In the genomic region with DNA sequence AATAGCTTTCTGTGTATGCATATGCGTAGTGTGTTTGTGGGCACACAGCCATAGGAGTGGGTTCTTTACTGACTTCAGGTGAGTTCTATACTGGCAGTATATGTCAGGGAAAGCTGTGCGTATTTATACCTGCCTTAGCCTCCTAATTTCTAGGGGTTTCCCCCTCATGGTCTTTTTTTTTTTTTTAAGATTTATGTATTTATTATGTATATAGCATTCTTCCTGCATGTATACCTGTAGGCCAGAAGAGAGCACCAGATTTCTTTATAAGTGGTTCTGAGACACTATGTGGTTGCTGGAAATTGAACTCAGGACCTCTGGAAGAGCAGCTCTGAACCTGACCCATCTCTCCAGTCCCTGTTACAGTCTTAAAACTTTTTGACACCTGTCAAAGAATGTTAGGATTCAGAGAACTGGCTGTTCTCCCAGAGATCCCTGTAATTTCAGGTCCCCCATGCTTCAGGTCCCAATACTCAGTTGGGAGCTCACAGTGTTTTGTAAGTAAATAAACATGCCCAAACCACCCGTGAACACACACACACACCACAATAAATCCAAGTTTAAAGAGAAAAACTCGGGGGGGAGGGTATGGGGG, we compare ENCODE assay signal across 14 mouse cellular contexts. TPM values are rescaled to one million over a fixed set of nuclear protein-coding genes. Genes with fewer than 3 reads are reported as not detected.
A peak's percentile ranks its signal among the peaks of the same experiment; 100 is the strongest.
DNase-seq lines count a peak whose midpoint lies in the region; ATAC-seq lines count a peak whose summit lies in the region.
"Had no signal": no experiment of that assay in that cellular context is flagged by ENCODE, and none has a peak within 500 bp of the region (broad histone marks: within the 10 kb centered on the region; RNA-seq: fewer than 3 reads in every experiment).

No protein-coding gene starts in this region.

- H3K9me3 ChIP-seq in forebrain, embryonic 13.5 days (replicated peaks) = no peaks in the 10 kb centered on the region
- no peaks in the 10 kb centered on the region for H3K9me3 ChIP-seq in forebrain, embryonic 16.5 days (ENCODE audit: control insufficient read depth, low read length)
- no peaks in the 10 kb centered on the region for H3K9me3 ChIP-seq in kidney, embryonic 15.5 days (replicated peaks)
- no peaks in the 10 kb centered on the region for H3K9me3 ChIP-seq in hindbrain, embryonic 15.5 days
- H3K9me3 ChIP-seq: embryonic facial prominence, embryonic 13.5 days had no signal

- H3K4me3 ChIP-seq in forebrain, embryonic 13.5 days = no peak overlapping the region
- no peak overlapping the region for H3K4me3 ChIP-seq in forebrain, embryonic 16.5 days (replicated peaks; ENCODE audit: low read length)
- H3K4me3 ChIP-seq in kidney, embryonic 15.5 days (replicated peaks) = no peak overlapping the region
- no peak overlapping the region for H3K4me3 ChIP-seq in hindbrain, embryonic 15.5 days

- ATAC-seq in forebrain, embryonic 13.5 days = no peak
- ATAC-seq in forebrain, embryonic 16.5 days = no peak
- ATAC-seq in kidney, embryonic 15.5 days (replicated peaks; ENCODE audit: low FRiP score) = no peak
- no peak for ATAC-seq in hindbrain, embryonic 15.5 days (ENCODE audit: low FRiP score, low read depth)
- ATAC-seq in monocyte, adult 5-6 weeks (replicated peaks; ENCODE audit: insufficient number of reproducible peaks, low FRiP score, low TSS enrichment, poor library complexity, severe bottlenecking) = no peak

- WGBS in forebrain, embryonic 13.5 days = 57% methylated on average over 4 of the region's 4 CpGs
- 43% methylated on average over 4 of the region's 4 CpGs for WGBS in forebrain, embryonic 16.5 days
- WGBS in kidney, embryonic 15.5 days = 38% methylated on average over 4 of the region's 4 CpGs
- 55% methylated on average over 4 of the region's 4 CpGs for WGBS in hindbrain, embryonic 15.5 days

- no peak overlapping the region for H3K27ac ChIP-seq in forebrain, embryonic 13.5 days
- H3K27ac ChIP-seq in forebrain, embryonic 16.5 days (ENCODE audit: low read length) = no peak overlapping the region
- 0 out of 2 replicates have a peak overlapping the region, but pooled peaks have one; percentile 43 for H3K27ac ChIP-seq in kidney, embryonic 15.5 days
- H3K27ac ChIP-seq in hindbrain, embryonic 15.5 days (replicated peaks) = no peak overlapping the region; the same call in 1 of the 2 replicates
- H3K27ac ChIP-seq: embryonic facial prominence, embryonic 13.5 days; left cerebral cortex, adult 2 months; liver, embryonic 14.5 days had no signal

- peak overlapping the region; percentile 65; the same call in 1 of the 2 replicates for H3K4me2 ChIP-seq in forebrain, embryonic 13.5 days
- no peak overlapping the region; the same call in 1 of the 2 replicates for H3K4me2 ChIP-seq in forebrain, embryonic 16.5 days (ENCODE audit: low read length)
- H3K4me2 ChIP-seq in kidney, embryonic 15.5 days = no peak overlapping the region
- H3K4me2 ChIP-seq in hindbrain, embryonic 15.5 days = peak overlapping the region; percentile 60

- peaks cover 28% of the 10 kb centered on the region for H3K27me3 ChIP-seq in forebrain, embryonic 13.5 days
- H3K27me3 ChIP-seq in forebrain, embryonic 16.5 days (replicated peaks; ENCODE audit: control insufficient read depth, insufficient read depth, low read length) = peaks cover 9% of the 10 kb centered on the region; the same call in 1 of the 2 replicates
- H3K27me3 ChIP-seq in kidney, embryonic 15.5 days = peaks cover 18% of the 10 kb centered on the region
- H3K27me3 ChIP-seq in hindbrain, embryonic 15.5 days = 0 out of 2 replicates have a peak, but pooled peaks cover 9% of the 10 kb centered on the region

- no peak overlapping the region for H3K9ac ChIP-seq in forebrain, embryonic 13.5 days
- no peak overlapping the region for H3K9ac ChIP-seq in forebrain, embryonic 16.5 days (replicated peaks; ENCODE audit: low read depth, low read length)
- no peak overlapping the region for H3K9ac ChIP-seq in kidney, embryonic 15.5 days
- no peak overlapping the region for H3K9ac ChIP-seq in hindbrain, embryonic 15.5 days
- H3K9ac ChIP-seq: embryonic facial prominence, embryonic 13.5 days; liver, embryonic 14.5 days had no signal

- peaks cover 3% of the 10 kb centered on the region; the same call in 1 of the 2 replicates for H3K4me1 ChIP-seq in forebrain, embryonic 13.5 days
- H3K4me1 ChIP-seq in forebrain, embryonic 16.5 days (replicated peaks; ENCODE audit: control insufficient read depth, insufficient read depth, low read length) = peaks cover 2% of the 10 kb centered on the region; the same call in 1 of the 2 replicates
- peaks cover 13% of the 10 kb centered on the region for H3K4me1 ChIP-seq in kidney, embryonic 15.5 days
- peaks cover 6% of the 10 kb centered on the region; the same call in 1 of the 2 replicates for H3K4me1 ChIP-seq in hindbrain, embryonic 15.5 days (replicated peaks)
- H3K4me1 ChIP-seq: embryonic facial prominence, embryonic 13.5 days had no signal

- DNase-seq in kidney, postnatal 10 days = no peak
- peak; percentile 84 for DNase-seq in 3T3-L1 (ENCODE audit: low read depth, low spot score)
- DNase-seq in urinary bladder, postnatal 14 days (ENCODE audit: low spot score) = no peak
- DNase-seq: cerebellum, adult 9-10 months; kidney, postnatal 14 days had no signal

- H3K36me3 ChIP-seq in forebrain, embryonic 13.5 days (ENCODE audit: poor library complexity, severe bottlenecking) = no peaks in the 10 kb centered on the region
- no peaks in the 10 kb centered on the region for H3K36me3 ChIP-seq in forebrain, embryonic 16.5 days (ENCODE audit: control insufficient read depth, insufficient read depth)
- H3K36me3 ChIP-seq in kidney, embryonic 15.5 days = no peaks in the 10 kb centered on the region
- H3K36me3 ChIP-seq in hindbrain, embryonic 15.5 days = no peaks in the 10 kb centered on the region
- H3K36me3 ChIP-seq: embryonic facial prominence, embryonic 13.5 days had no signal

RNA-seq across cellular contexts. Expression of gene Mreg, which starts 14.9 kb away (rescaled TPM):
- 1.3 and 1.5 TPM in 2 replicates for polyA plus RNA-seq in forebrain, embryonic 13.5 days (2015; fragmentation: Nextera tagmentation; extraction: Ambion mirVana)
- polyA plus RNA-seq in forebrain, embryonic 16.5 days (2015; fragmentation: Nextera tagmentation; extraction: Ambion mirVana) = 0.96 and 1.0 TPM in 2 replicates
- polyA plus RNA-seq in kidney, embryonic 15.5 days (2015; fragmentation: Nextera tagmentation; extraction: Ambion mirVana) = 5.4 and 5.7 TPM in 2 replicates
- 2.7 and 3.1 TPM in 2 replicates for polyA plus RNA-seq in hindbrain, embryonic 15.5 days (2015; fragmentation: Nextera tagmentation; extraction: Ambion mirVana)
- total RNA-seq in monocyte, adult 5-6 weeks (2017) = 0.53 to 0.78 TPM (median 0.57 TPM) in 3 replicates

RNA-seq across cellular contexts. Expression of gene Pecr, which starts 57.1 kb away (rescaled TPM):
- 12.6 and 13.4 TPM in 2 replicates for polyA plus RNA-seq in forebrain, embryonic 13.5 days (2015; fragmentation: Nextera tagmentation; extraction: Ambion mirVana)
- polyA plus RNA-seq in forebrain, embryonic 16.5 days (2015; fragmentation: Nextera tagmentation; extraction: Ambion mirVana) = 9.7 and 11.2 TPM in 2 replicates
- 53.8 and 54.9 TPM in 2 replicates for polyA plus RNA-seq in kidney, embryonic 15.5 days (2015; fragmentation: Nextera tagmentation; extraction: Ambion mirVana)
- 8.6 and 9.5 TPM in 2 replicates for polyA plus RNA-seq in hindbrain, embryonic 15.5 days (2015; fragmentation: Nextera tagmentation; extraction: Ambion mirVana)
- 0.58 to 1.9 TPM in 2 of 3 replicates, not detected in the other for total RNA-seq in monocyte, adult 5-6 weeks (2017)

RNA-seq across cellular contexts. Expression of gene Tmem169, which starts 57.2 kb away (rescaled TPM):
- 25.8 and 28.1 TPM in 2 replicates for polyA plus RNA-seq in forebrain, embryonic 13.5 days (2015; fragmentation: Nextera tagmentation; extraction: Ambion mirVana)
- polyA plus RNA-seq in forebrain, embryonic 16.5 days (2015; fragmentation: Nextera tagmentation; extraction: Ambion mirVana) = 32.8 and 39.8 TPM in 2 replicates
- polyA plus RNA-seq in kidney, embryonic 15.5 days (2015; fragmentation: Nextera tagmentation; extraction: Ambion mirVana) = 4.8 and 5.0 TPM in 2 replicates
- 34.7 and 35.8 TPM in 2 replicates for polyA plus RNA-seq in hindbrain, embryonic 15.5 days (2015; fragmentation: Nextera tagmentation; extraction: Ambion mirVana)
- total RNA-seq in monocyte, adult 5-6 weeks (2017) = not detected in 3 replicates
- total RNA-seq: megakaryocyte progenitor cell, adult 5-6 weeks had no signal

Comparison
In these comparisons a context has a peak if more than half of its experiments do, and no peak if none do; other contexts are left out.
1. H3K4me2 ChIP-seq: peak in forebrain, embryonic 13.5 days (single experiment) and hindbrain, embryonic 15.5 days (single experiment); none in forebrain, embryonic 16.5 days (single experiment) and kidney, embryonic 15.5 days (single experiment).